Mouse (Mus musculus): ENCODE measurements at regions not wholly inside any gene's neighbourhood (a gene's known extent, or its start where the extent isn't known, plus 50 kb on each side); places are given as distances from the start of the nearest gene placed in this dataset.

- DNase-seq = no peak
- intact Hi-C loops (cut with DNase I) = no loop called here
These were observed 275.3 kb downstream of the Cd47 start for GRCm38 (mm10) chr16:50075641-50076040.

- DNase-seq = no peak
- intact Hi-C loops (cut with DNase I) = no loop called here
These were observed 281.2 kb downstream of the Cd47 start for GRCm38 (mm10) chr16:50081511-50081910.

- intact Hi-C loops (cut with DNase I) = no loop called here
- DNase-seq = no peak
These were observed 292.0 kb downstream of the Cd47 start for GRCm38 (mm10) chr16:50092318-50092717.

GRCm38 (mm10) chr16:50092780-50093179 lies 292.4 kb downstream of the Cd47 start:
- DNase-seq = no peak
- intact Hi-C loops (cut with DNase I) = no loop called here

GRCm38 (mm10) chr16:50095858-50096551 lies 295.7 kb downstream of the Cd47 start:
- intact Hi-C loops (cut with DNase I) = no loop called here
- DNase-seq = peak; percentile 5 to 9

- DNase-seq = no peak
- intact Hi-C loops (cut with DNase I) = no loop called here
These were observed 296.2 kb downstream of the Cd47 start for GRCm38 (mm10) chr16:50096563-50096962.

- DNase-seq = no peak
- intact Hi-C loops (cut with DNase I) = no loop called here
These were observed 303.0 kb downstream of the Cd47 start for GRCm38 (mm10) chr16:50103340-50103739.

GRCm38 (mm10) chr16:50118150-50118549 lies 314.0 kb downstream of the Bbx start:
- no peak for DNase-seq
- intact Hi-C loops (cut with DNase I) = no loop called here

GRCm38 (mm10) chr16:50122460-50122859 lies 309.7 kb downstream of the Bbx start:
- intact Hi-C loops (cut with DNase I) = no loop called here
- no peak for DNase-seq

- DNase-seq = no peak
- intact Hi-C loops (cut with DNase I) = no loop called here
These were observed 307.5 kb downstream of the Bbx start for GRCm38 (mm10) chr16:50124646-50125045.

GRCm38 (mm10) chr16:50125564-50125963 lies 306.6 kb downstream of the Bbx start:
- no peak for DNase-seq
- intact Hi-C loops (cut with DNase I) = no loop called here

- intact Hi-C loops (cut with DNase I) = no loop called here
- no peak for DNase-seq
These were observed 300.8 kb downstream of the Bbx start for GRCm38 (mm10) chr16:50131406-50131805.

Measured in heart, postnatal 10 days (tissue).